Mouse (Mus musculus): Measurements from ENCODE around the gene Rnaseh2c.

Gene Rnaseh2c

GRCm38 (mm10) chr19:5572331-5573125, 29.1 kb upstream of the Rnaseh2c start:
- CTCF ChIA-PET: interaction anchor here (1.2 kb wide), 1 partner anchor 43 kb away, joined by 3 read pairs; no protein-coding TSS in a partner anchor

- CTCF ChIA-PET: no interaction called here
Measured at GRCm38 (mm10) chr19:5575336-5575735, 26.3 kb upstream of the Rnaseh2c start.

GRCm38 (mm10) chr19:5579971-5580370, 21.7 kb upstream of the Rnaseh2c start:
- CTCF ChIA-PET: no interaction called here

GRCm38 (mm10) chr19:5580776-5581175, 20.9 kb upstream of the Rnaseh2c start:
- CTCF ChIA-PET: no interaction called here

- CTCF ChIA-PET: no interaction called here
Measured at GRCm38 (mm10) chr19:5581995-5582394, 19.7 kb upstream of the Rnaseh2c start.

- CTCF ChIA-PET: no interaction called here
Measured at GRCm38 (mm10) chr19:5589159-5589558, 12.5 kb upstream of the Rnaseh2c start.

GRCm38 (mm10) chr19:5591888-5592287, 9.8 kb upstream of the Rnaseh2c start:
- CTCF ChIA-PET: no interaction called here

- CTCF ChIA-PET: no interaction called here
Measured at GRCm38 (mm10) chr19:5599224-5599623, 2.4 kb upstream of the Rnaseh2c start.

GRCm38 (mm10) chr19:5603664-5604063, 2.0 kb downstream of the Rnaseh2c start:
- CTCF ChIA-PET: no interaction called here

GRCm38 (mm10) chr19:5605126-5605525, 3.5 kb downstream of the Rnaseh2c start:
- CTCF ChIA-PET: no interaction called here

- CTCF ChIA-PET: no interaction called here
Measured at GRCm38 (mm10) chr19:5606196-5606595, 4.5 kb downstream of the Rnaseh2c start.

- CTCF ChIA-PET: no interaction called here
Measured at GRCm38 (mm10) chr19:5607705-5608410, 6.2 kb downstream of the Rnaseh2c start.

GRCm38 (mm10) chr19:5608707-5609106, 7.0 kb downstream of the Rnaseh2c start:
- CTCF ChIA-PET: no interaction called here

- CTCF ChIA-PET: no interaction called here
Measured at GRCm38 (mm10) chr19:5609171-5609546, 7.5 kb downstream of the Rnaseh2c start.

- CTCF ChIA-PET: interaction anchor here (0.9 kb wide), 1 partner anchor 41 kb away, joined by 3 read pairs; no protein-coding TSS in a partner anchor
Measured at GRCm38 (mm10) chr19:5609547-5610404, 8.1 kb downstream of the Rnaseh2c start, which contains the start of gene Kat5. Gene Kat5 (minus strand): TSS chr19:5610237.

- CTCF ChIA-PET: no interaction called here
Measured at GRCm38 (mm10) chr19:5611973-5612372, 10.3 kb downstream of the Rnaseh2c start.

GRCm38 (mm10) chr19:5612762-5613411, 11.2 kb downstream of the Rnaseh2c start:
- CTCF ChIA-PET: no interaction called here

GRCm38 (mm10) chr19:5614953-5615352, 13.3 kb downstream of the Rnaseh2c start:
- CTCF ChIA-PET: no interaction called here

- CTCF ChIA-PET: no interaction called here
Measured at GRCm38 (mm10) chr19:5620007-5620406, 18.3 kb downstream of the Rnaseh2c start.

- CTCF ChIA-PET: no interaction called here
Measured at GRCm38 (mm10) chr19:5621884-5622283, 20.2 kb downstream of the Rnaseh2c start.

GRCm38 (mm10) chr19:5625311-5625710, 23.6 kb downstream of the Rnaseh2c start:
- CTCF ChIA-PET: no interaction called here

- CTCF ChIA-PET: interaction anchor here (0.6 kb wide), 1 partner anchor 680 kb away, joined by 3 read pairs; no protein-coding TSS in a partner anchor
Measured at GRCm38 (mm10) chr19:5629907-5630306, 28.2 kb downstream of the Rnaseh2c start.

Measured in spleen, embryonic (tissue).